Mouse (Mus musculus): Measurements from ENCODE around the gene Lin28b. TPM values are rescaled to one million over a fixed set of nuclear protein-coding genes. Genes with fewer than 3 reads are reported as not detected.

Lin28b gene
- polyA plus RNA-seq, 1 experiment = 2.6 TPM

DNA sequence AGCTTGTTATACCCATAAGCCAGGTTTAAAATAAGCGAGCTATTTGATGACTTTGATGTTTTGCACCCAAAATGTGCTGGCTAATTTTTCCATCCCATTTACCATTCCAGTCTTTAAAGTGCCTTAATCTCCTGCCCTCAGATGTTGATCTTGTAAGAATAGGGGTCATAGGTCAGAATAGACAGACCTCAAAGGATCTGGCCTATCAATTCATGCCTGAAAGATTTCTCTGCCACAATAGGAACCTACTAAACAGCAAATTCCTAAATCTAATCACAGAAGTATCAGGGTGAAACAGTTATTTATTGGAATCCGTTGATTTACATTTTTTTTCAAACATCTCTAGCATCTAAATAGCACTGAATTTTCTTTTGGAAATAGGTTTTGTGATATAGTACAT is 74.5 kb downstream of the Lin28b start:
- Histone ChIP-seq H3K4me3 (ENCODE audit: control insufficient read depth, low read depth, low read length) (no peak overlapping the region), H3K27me3 (ENCODE audit: control insufficient read depth, insufficient read depth, low read length) (no peaks in the 10 kb centered on the region), H3K4me1 (ENCODE audit: control insufficient read depth, insufficient read depth, low read length) (no peaks in the 10 kb centered on the region), H3K27ac (ENCODE audit: control insufficient read depth, insufficient read depth, low read depth, low read length) (no peak overlapping the region), H3K36me3 (ENCODE audit: control insufficient read depth, insufficient read depth, low read length) (no peaks in the 10 kb centered on the region)
- TF ChIP-seq CTCF (IDR thresholded peaks at IDR 0.05; ENCODE audit: control insufficient read depth, insufficient read depth, insufficient replicate concordance, low read depth, low read length) = no peak

DNA sequence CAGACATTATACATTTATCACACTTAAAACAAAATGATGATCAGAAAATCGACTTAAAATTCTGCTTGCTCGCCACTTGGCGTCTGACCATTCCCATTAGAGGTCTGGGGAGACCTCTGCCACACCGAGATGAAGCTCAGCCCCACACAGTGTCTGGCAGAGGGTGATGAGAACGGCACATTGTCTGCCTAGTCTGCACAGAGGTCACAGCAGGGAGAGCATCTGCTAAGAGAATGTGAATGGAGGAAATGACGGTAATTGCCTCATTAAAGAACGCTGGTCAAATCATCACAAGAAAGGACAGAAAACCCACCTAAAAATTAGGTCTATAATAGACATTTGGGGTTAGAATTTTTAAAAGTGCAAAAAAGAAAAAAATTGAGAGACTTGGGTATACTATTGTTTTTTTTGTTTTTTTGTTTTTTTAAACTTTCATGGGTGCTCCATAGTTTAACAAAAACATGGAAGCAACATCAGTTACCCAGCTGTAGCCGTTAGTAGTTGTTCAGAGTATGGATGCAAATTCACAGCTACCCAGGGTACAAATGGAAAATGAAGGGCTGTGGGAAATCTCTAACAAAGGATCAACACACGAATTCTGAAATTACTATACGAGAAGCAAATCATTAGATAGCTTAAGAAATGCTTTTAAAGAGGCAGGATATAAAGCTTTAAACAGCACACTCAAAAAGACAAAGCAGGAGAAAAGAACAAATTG is 75.4 kb downstream of the Lin28b start:
- TF ChIP-seq CTCF (IDR thresholded peaks at IDR 0.05; ENCODE audit: control insufficient read depth, insufficient read depth, insufficient replicate concordance, low read depth, low read length) (no peak), POLR2A (IDR thresholded peaks at IDR 0.05; ENCODE audit: control insufficient read depth, low read depth, low read length) (no peak)
- Histone ChIP-seq H3K27me3 (ENCODE audit: control insufficient read depth, insufficient read depth, low read length) (no peaks in the 10 kb centered on the region), H3K4me3 (ENCODE audit: control insufficient read depth, low read depth, low read length) (no peak overlapping the region), H3K36me3 (ENCODE audit: control insufficient read depth, insufficient read depth, low read length) (no peaks in the 10 kb centered on the region), H3K4me1 (ENCODE audit: control insufficient read depth, insufficient read depth, low read length) (no peaks in the 10 kb centered on the region), H3K27ac (ENCODE audit: control insufficient read depth, insufficient read depth, low read depth, low read length) (no peak overlapping the region)

DNA sequence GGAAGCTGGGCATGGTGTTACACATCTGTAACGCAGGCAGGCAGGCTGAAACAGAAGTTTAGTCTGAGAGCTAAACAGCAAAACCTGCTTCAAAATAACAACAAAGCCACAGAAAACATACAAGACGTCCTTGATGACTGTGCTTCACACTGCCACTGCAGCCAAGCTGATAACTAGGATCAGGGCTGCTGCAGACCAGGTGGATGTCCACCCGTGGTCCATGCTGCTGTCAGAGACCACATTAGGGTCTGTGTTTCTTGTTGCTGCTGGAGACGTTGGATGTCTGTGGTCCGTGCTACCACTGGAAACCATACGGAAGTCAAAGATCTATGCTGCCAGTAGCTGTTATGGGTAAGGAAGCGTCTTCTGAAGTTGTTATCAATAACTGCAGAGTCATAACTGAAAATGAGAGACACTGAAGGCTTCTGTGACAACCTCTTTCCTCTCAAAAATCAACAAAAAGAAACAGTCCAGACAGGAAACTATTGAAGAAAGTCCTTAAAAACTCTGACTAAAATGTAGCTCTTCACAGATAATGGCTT is 86.4 kb downstream of the Lin28b start:
- no peaks in the 10 kb centered on the region for H3K27me3 ChIP-seq (ENCODE audit: control insufficient read depth, insufficient read depth, low read length)
- H3K4me1 ChIP-seq (ENCODE audit: control insufficient read depth, insufficient read depth, low read length) = no peaks in the 10 kb centered on the region
- TF ChIP-seq CTCF (IDR thresholded peaks at IDR 0.05; ENCODE audit: control insufficient read depth, insufficient read depth, insufficient replicate concordance, low read depth, low read length) = no peak
- no peak for TF ChIP-seq POLR2A (IDR thresholded peaks at IDR 0.05; ENCODE audit: control insufficient read depth, low read depth, low read length)
- no peak overlapping the region for H3K27ac ChIP-seq (ENCODE audit: control insufficient read depth, insufficient read depth, low read depth, low read length)
- H3K4me3 ChIP-seq (ENCODE audit: control insufficient read depth, low read depth, low read length) = no peak overlapping the region
- no peaks in the 10 kb centered on the region for H3K36me3 ChIP-seq (ENCODE audit: control insufficient read depth, insufficient read depth, low read length)

DNA sequence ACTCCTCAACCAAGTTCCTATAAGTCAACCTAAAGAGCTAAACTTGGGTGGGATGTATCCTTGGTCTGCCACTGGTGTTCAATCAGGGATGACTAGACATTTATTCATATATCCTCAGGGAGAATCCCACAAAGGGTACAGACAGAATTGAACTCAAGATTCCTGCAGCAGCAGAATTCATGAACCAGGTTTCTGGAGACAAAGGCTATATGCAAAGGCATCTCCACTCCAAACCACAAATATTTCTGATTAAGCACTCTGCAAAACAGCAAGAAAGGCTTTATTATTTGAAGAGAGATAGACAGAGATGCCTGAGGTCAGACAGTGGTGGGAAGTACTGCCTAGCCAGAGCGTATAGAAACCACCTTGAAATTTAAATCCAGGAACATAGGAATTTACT is 88.0 kb downstream of the Lin28b start:
- Histone ChIP-seq H3K36me3 (ENCODE audit: control insufficient read depth, insufficient read depth, low read length) (no peaks in the 10 kb centered on the region), H3K27me3 (ENCODE audit: control insufficient read depth, insufficient read depth, low read length) (no peaks in the 10 kb centered on the region), H3K4me3 (ENCODE audit: control insufficient read depth, low read depth, low read length) (no peak overlapping the region), H3K4me1 (ENCODE audit: control insufficient read depth, insufficient read depth, low read length) (no peaks in the 10 kb centered on the region), H3K27ac (ENCODE audit: control insufficient read depth, insufficient read depth, low read depth, low read length) (no peak overlapping the region)
- TF ChIP-seq CTCF (IDR thresholded peaks at IDR 0.05; ENCODE audit: control insufficient read depth, insufficient read depth, insufficient replicate concordance, low read depth, low read length) (no peak), POLR2A (IDR thresholded peaks at IDR 0.05; ENCODE audit: control insufficient read depth, low read depth, low read length) (no peak)

DNA sequence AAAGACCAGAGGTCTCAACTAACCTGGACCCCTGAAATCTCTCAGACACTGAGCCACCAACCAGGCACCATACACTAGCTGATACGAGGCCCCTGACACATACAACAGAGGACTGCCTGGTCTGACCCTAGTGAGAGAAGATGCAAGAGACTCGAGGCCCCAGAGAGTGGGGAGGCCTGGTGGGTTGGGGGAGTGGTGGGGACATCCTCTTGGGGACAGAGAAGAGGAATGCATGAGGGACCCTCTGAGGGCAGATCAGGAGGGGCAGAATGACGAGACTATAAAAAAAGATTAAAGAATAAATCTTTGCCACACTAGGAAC is 103.6 kb downstream of the Lin28b start:
- H3K27ac ChIP-seq (ENCODE audit: control insufficient read depth, insufficient read depth, low read depth, low read length) = no peak overlapping the region

DNA sequence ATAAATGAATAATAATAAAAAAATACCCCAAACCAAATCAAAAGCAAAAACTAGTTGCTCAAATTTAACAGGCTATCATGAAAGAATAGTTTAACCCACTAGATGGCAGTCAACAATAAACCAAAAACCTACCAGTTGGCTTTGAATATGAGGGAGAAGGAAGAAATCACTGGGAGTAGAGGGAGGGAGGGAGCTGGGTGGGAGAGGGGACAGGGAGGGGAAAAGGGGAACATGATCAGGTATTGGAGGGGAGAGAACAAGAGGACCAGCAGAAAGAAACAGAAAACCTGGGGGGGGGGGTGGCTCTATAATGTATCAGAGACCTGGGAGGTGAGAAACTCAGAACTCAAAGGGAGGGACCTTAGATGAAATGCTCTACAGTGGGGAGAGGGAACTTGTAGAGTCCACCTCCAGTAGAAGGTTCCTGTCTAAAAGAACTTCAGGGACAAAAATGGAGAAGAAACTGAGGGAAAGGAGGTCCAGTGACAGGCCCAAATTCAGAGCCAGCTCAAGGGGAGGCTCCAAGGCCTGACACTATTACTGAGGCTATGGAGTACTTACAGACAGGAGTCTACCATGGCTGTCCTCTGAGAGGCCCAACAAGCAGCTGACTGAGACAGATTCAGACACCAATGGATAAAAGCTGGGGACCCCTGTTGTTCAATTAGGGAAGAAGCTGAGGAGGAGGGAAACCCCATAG is 104.1 kb downstream of the Lin28b start:
- H3K27ac ChIP-seq (ENCODE audit: control insufficient read depth, insufficient read depth, low read depth, low read length) = no peak overlapping the region
- no peaks in the 10 kb centered on the region for H3K27me3 ChIP-seq (ENCODE audit: control insufficient read depth, insufficient read depth, low read length)
- no peak overlapping the region for H3K4me3 ChIP-seq (ENCODE audit: control insufficient read depth, low read depth, low read length)
- no peaks in the 10 kb centered on the region for H3K36me3 ChIP-seq (ENCODE audit: control insufficient read depth, insufficient read depth, low read length)
- TF ChIP-seq CTCF (IDR thresholded peaks at IDR 0.05; ENCODE audit: control insufficient read depth, insufficient read depth, insufficient replicate concordance, low read depth, low read length) (no peak), POLR2A (IDR thresholded peaks at IDR 0.05; ENCODE audit: control insufficient read depth, low read depth, low read length) (no peak)
- H3K4me1 ChIP-seq (ENCODE audit: control insufficient read depth, insufficient read depth, low read length) = no peaks in the 10 kb centered on the region

More for the DNA sequence above, 103.6 kb downstream of the Lin28b start:
- H3K4me1 ChIP-seq (ENCODE audit: control insufficient read depth, insufficient read depth, low read length) = no peaks in the 10 kb centered on the region
- H3K27me3 ChIP-seq (ENCODE audit: control insufficient read depth, insufficient read depth, low read length) = no peaks in the 10 kb centered on the region
- H3K36me3 ChIP-seq (ENCODE audit: control insufficient read depth, insufficient read depth, low read length) = no peaks in the 10 kb centered on the region
- no peak overlapping the region for H3K4me3 ChIP-seq (ENCODE audit: control insufficient read depth, low read depth, low read length)
- TF ChIP-seq CTCF (IDR thresholded peaks at IDR 0.05; ENCODE audit: control insufficient read depth, insufficient read depth, insufficient replicate concordance, low read depth, low read length) = no peak
- TF ChIP-seq POLR2A (IDR thresholded peaks at IDR 0.05; ENCODE audit: control insufficient read depth, low read depth, low read length) = no peak

DNA sequence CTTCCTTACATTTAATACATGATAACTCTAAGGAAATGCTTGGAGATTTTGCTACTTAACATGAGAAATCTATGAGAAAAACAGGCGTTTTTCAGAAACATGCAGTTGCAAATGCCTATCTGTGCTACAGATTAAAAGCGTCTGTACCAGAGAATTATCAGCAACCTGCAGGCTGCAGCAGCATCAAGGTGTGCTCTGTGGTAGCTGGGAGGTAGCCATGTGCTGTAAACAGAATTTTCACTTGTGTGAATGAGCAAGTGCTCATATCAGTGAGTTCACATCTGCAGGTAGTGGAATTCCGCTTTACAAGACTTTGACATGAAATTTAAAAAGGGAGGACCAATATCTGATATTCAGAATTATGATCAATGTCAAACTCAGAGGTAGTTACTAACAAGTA is 107.9 kb downstream of the Lin28b start:
- Histone ChIP-seq H3K27ac (ENCODE audit: control insufficient read depth, insufficient read depth, low read depth, low read length) (no peak overlapping the region), H3K27me3 (ENCODE audit: control insufficient read depth, insufficient read depth, low read length) (no peaks in the 10 kb centered on the region), H3K36me3 (ENCODE audit: control insufficient read depth, insufficient read depth, low read length) (no peaks in the 10 kb centered on the region), H3K4me1 (ENCODE audit: control insufficient read depth, insufficient read depth, low read length) (no peaks in the 10 kb centered on the region), H3K4me3 (ENCODE audit: control insufficient read depth, low read depth, low read length) (no peak overlapping the region)
- TF ChIP-seq CTCF (IDR thresholded peaks at IDR 0.05; ENCODE audit: control insufficient read depth, insufficient read depth, insufficient replicate concordance, low read depth, low read length) = no peak
- TF ChIP-seq POLR2A (IDR thresholded peaks at IDR 0.05; ENCODE audit: control insufficient read depth, low read depth, low read length) = no peak
